Mouse (Mus musculus): Measurements from ENCODE around the gene Rpl24. TPM values are rescaled to one million over a fixed set of nuclear protein-coding genes. Genes with fewer than 3 reads are reported as not detected.
"Not testable (repeated sequence)": the region's sequence is repeated elsewhere in the genome, so short reads cannot be mapped to it uniquely, and the experiment has no call there.

The Rpl24 gene
- polyA plus RNA-seq (2021), result 905 TPM

DNA sequence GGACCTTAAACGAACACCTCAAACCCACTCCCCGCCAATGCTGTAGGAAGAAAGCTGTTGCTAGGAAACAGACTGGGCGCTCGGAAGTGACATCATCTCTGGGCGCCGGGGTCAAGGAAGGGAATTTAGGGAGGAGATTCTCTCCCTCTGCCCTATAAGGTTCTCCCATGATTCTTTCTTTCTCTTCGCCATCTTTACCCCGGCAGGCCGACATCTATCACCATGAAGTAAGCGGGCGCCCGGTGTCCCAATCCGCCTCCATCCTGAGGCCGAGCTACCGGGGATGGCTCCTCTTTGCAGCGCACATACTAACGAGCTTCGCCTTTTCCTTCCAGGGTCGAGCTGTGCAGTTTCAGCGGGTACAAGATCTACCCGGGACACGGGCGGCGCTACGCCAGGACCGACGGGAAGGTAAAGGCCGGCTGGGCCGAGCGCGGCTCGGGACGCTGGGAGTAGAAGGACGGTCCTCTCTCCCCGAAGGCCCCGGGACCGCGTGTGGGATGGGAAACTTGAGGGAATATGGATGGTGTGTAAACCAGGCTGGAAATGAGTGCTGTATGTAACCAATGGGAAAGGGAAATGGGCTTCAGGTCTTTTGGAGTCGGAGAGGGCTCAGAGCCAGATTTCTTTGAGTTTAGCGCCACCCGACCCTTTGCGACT, at the start of gene Rpl24:
TSS of gene Rpl24 (plus strand) at position 64 of the 660 bp plus-strand sequence.
- no peaks in the 10 kb centered on the region for H3K27me3 ChIP-seq
- ChIA-PET CTCF (interaction anchor here (1.5 kb wide), 1 partner anchor 16 kb away, joined by 6 read pairs; no protein-coding TSS in a partner anchor), POLR2A (interaction anchor here (0.5 kb wide), 1 partner anchor 98 kb away, joined by 3 read pairs; no protein-coding TSS in a partner anchor)
- ATAC-seq (peak; percentile 82), DNase-seq (ENCODE audit: low read depth, low spot score) (peak; percentile 68)
- TF ChIP-seq CTCF (IDR thresholded peaks at IDR 0.05), result no peak
- in situ Hi-C loops (cut with MboI; ENCODE audit: low pct_unique_long_range_greater_than_20kb), result loop anchor here (10.0 kb wide), 1 partner anchor 158 kb away; no protein-coding TSS in a partner anchor

DNA sequence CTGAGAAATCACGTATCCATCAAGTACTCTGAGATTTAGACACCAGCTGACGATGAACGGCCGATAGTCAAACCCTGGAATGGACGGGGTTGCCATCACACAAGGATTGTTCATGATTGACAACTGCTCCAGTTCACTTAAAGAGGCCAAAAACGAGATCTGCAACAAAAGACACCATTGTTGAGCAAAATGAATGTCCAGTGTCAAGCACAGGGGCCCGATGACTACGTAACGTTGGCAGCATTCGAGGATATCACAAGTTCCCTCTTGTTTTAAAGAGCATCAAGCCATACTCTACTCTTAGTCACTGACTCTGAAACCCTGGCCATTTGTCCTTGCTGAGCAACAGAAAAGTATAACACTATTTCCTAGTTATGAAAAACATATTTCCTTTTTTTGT, 44.0 kb upstream of the Rpl24 start:
- ATAC-seq, result no peak
- no peak for TF ChIP-seq CTCF (IDR thresholded peaks at IDR 0.05)
- in situ Hi-C loops (cut with MboI; ENCODE audit: low pct_unique_long_range_greater_than_20kb), result no loop called here
- POLR2A ChIA-PET, result no interaction called here
- CTCF ChIA-PET, result no interaction called here
- no peak for DNase-seq (ENCODE audit: low read depth, low spot score)
- no peaks in the 10 kb centered on the region for H3K27me3 ChIP-seq

GRCm38 (mm10) chr16:55924010-55924409, 42.1 kb upstream of the Rpl24 start:
- no peak for DNase-seq (ENCODE audit: low read depth, low spot score)
- ChIA-PET POLR2A (no interaction called here), CTCF (no interaction called here)
- in situ Hi-C loops (cut with MboI; ENCODE audit: low pct_unique_long_range_greater_than_20kb), result no loop called here
- H3K27me3 ChIP-seq, result no peaks in the 10 kb centered on the region
- no peak for TF ChIP-seq CTCF (IDR thresholded peaks at IDR 0.05)
- ATAC-seq, result no peak

- H3K27me3 ChIP-seq, result no peaks in the 10 kb centered on the region
- no peak for DNase-seq (ENCODE audit: low read depth, low spot score)
- TF ChIP-seq CTCF (IDR thresholded peaks at IDR 0.05), result peak; percentile 5
- ChIA-PET POLR2A (no interaction called here), CTCF (interaction anchor here (0.7 to 3.3 kb wide), 3 partner anchors 12 to 131 kb away, joined by 3 to 16 read pairs (median 4); no protein-coding TSS in a partner anchor)
- in situ Hi-C loops (cut with MboI; ENCODE audit: low pct_unique_long_range_greater_than_20kb), result loop anchor here (25.0 kb wide), 2 partner anchors 778 to 978 kb away; partner anchors contain the start of gene Tfg
- peak; percentile 53 for ATAC-seq
Observed at GRCm38 (mm10) chr16:55933681-55934343, 32.3 kb upstream of the Rpl24 start.

DNA sequence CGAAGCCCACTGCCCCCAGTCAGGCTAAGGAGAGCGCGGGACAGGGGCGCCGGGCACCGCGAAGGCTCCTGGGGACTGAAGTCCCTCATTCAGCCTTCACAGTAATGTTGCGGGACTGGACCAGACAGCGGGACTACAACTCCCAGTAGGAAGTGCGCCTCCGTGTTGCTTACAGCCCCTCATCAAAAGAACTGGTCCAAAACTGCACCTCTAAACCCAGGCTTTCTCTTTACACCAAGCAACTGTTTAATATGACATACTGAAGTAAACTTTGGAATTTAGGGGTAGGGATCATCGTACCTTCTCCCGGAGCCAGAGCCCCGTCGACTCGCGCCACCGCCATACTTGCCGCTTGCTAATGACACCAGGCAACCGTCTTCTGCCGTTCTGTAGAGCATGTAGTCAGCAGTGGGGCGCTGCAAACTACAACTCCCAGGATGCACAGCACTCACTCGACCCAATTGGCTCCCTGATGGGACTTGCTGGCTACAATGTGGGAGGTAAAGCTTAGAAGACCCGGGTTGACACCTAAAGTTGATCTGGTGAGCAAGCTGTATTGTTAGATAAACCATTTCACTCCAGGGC, 31.5 kb upstream of the Rpl24 start, which contains the start of gene Cep97:
TSS of gene Cep97 (minus strand) at position 403 of the 585 bp plus-strand sequence.
- POLR2A ChIA-PET, result no interaction called here
- CTCF ChIA-PET, result interaction anchor here (3.3 kb wide), 1 partner anchor 16 kb away, joined by 16 read pairs; no protein-coding TSS in a partner anchor
- H3K27me3 ChIP-seq, result no peaks in the 10 kb centered on the region
- DNase-seq (ENCODE audit: low read depth, low spot score) (peak; percentile 72), ATAC-seq (peak; percentile 99)
- in situ Hi-C loops (cut with MboI; ENCODE audit: low pct_unique_long_range_greater_than_20kb), result loop anchor here (25.0 kb wide), 2 partner anchors 778 to 978 kb away; partner anchors contain the start of gene Tfg
- TF ChIP-seq CTCF (IDR thresholded peaks at IDR 0.05), result no peak

GRCm38 (mm10) chr16:55938761-55939160, 27.3 kb upstream of the Rpl24 start:
- TF ChIP-seq CTCF (IDR thresholded peaks at IDR 0.05), result no peak
- in situ Hi-C loops (cut with MboI; ENCODE audit: low pct_unique_long_range_greater_than_20kb), result loop anchor here (25.0 kb wide), 2 partner anchors 774 to 974 kb away; partner anchors contain the start of gene Tfg
- no peaks in the 10 kb centered on the region for H3K27me3 ChIP-seq
- ATAC-seq, result no peak
- POLR2A ChIA-PET, result no interaction called here
- DNase-seq (ENCODE audit: low read depth, low spot score), result no peak
- CTCF ChIA-PET, result no interaction called here

DNA sequence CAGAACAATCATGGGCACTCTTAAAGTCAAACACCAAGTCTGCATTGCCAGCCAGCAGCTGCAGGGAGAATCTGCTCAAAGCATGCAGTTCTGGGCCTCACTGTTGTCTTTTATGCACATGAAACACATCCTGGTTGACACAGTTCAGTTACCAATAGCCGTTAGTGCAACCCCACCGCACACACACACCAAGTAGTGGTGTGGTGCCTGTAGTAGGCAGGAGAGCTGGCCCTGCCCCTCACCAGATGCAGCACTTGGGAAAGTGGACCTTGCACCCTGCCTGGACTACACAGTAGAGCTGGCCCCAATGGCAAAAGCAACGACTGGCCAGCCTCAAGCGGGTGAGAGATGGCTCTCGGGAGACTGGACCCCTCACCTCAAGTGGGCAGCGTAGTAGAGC, 26.4 kb upstream of the Rpl24 start:
- TF ChIP-seq CTCF (IDR thresholded peaks at IDR 0.05), result no peak
- no peaks in the 10 kb centered on the region for H3K27me3 ChIP-seq
- ChIA-PET CTCF (interaction anchor here (0.6 kb wide), 1 partner anchor 144 kb away, joined by 3 read pairs; no protein-coding TSS in a partner anchor), POLR2A (no interaction called here)
- DNase-seq (ENCODE audit: low read depth, low spot score), result no peak
- ATAC-seq, result no peak
- in situ Hi-C loops (cut with MboI; ENCODE audit: low pct_unique_long_range_greater_than_20kb), result loop anchor here (10.0 to 25.0 kb wide), 3 partner anchors 125 to 973 kb away; partner anchors contain the start of gene Tfg

DNA sequence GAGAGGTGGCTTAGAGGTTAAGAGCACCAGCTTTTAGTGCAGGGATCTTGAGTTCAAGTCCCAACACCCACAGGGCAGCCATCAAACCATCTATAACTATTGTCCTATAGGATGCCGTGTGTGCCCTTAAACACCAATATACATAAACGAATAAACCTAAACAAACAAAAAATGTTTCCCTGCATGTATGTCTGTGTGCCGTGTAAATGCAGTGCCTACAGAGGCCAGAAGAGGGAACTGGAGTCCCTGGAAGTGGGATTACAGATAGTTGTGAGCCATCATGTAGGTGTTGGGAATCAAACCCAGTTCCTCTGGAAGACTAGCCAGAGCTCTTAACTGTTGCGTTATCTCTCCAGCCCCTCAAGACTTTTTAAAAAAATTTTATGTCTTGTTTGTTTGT, 25.3 kb upstream of the Rpl24 start:
- ChIA-PET POLR2A (interaction anchor here (0.6 kb wide), 2 partner anchors 51 to 136 kb away, joined by 5 to 11 read pairs; no protein-coding TSS in a partner anchor), CTCF (no interaction called here)
- DNase-seq (ENCODE audit: low read depth, low spot score) (no peak), ATAC-seq (no peak)
- TF ChIP-seq CTCF (IDR thresholded peaks at IDR 0.05), result no peak
- no peaks in the 10 kb centered on the region for H3K27me3 ChIP-seq
- in situ Hi-C loops (cut with MboI; ENCODE audit: low pct_unique_long_range_greater_than_20kb), result loop anchor here (10.0 to 25.0 kb wide), 3 partner anchors 124 to 972 kb away; partner anchors contain the start of gene Tfg

GRCm38 (mm10) chr16:55947266-55947665, 18.8 kb upstream of the Rpl24 start:
- DNase-seq (ENCODE audit: low read depth, low spot score) (no peak), ATAC-seq (no peak)
- POLR2A ChIA-PET, result no interaction called here
- in situ Hi-C loops (cut with MboI; ENCODE audit: low pct_unique_long_range_greater_than_20kb), result loop anchor here (10.0 to 25.0 kb wide), 3 partner anchors 118 to 965 kb away; partner anchors contain the start of gene Tfg
- CTCF ChIA-PET, result no interaction called here
- no peaks in the 10 kb centered on the region for H3K27me3 ChIP-seq
- no peak for TF ChIP-seq CTCF (IDR thresholded peaks at IDR 0.05)

- H3K27me3 ChIP-seq; DNase-seq (ENCODE audit: low read depth, low spot score); CTCF ChIA-PET; ATAC-seq: not testable (repeated sequence)
- in situ Hi-C loops (cut with MboI; ENCODE audit: low pct_unique_long_range_greater_than_20kb), result loop anchor here (10.0 to 25.0 kb wide), 3 partner anchors 117 to 964 kb away; partner anchors contain the start of gene Tfg
- POLR2A ChIA-PET, result interaction anchor here (0.6 kb wide), 1 partner anchor 84 kb away, joined by 3 read pairs; no protein-coding TSS in a partner anchor
Observed at GRCm38 (mm10) chr16:55947876-55948410, 18.1 kb upstream of the Rpl24 start.
